Mouse (Mus musculus): Measurements from ENCODE around the gene Pex14.

The Pex14 gene

DNA sequence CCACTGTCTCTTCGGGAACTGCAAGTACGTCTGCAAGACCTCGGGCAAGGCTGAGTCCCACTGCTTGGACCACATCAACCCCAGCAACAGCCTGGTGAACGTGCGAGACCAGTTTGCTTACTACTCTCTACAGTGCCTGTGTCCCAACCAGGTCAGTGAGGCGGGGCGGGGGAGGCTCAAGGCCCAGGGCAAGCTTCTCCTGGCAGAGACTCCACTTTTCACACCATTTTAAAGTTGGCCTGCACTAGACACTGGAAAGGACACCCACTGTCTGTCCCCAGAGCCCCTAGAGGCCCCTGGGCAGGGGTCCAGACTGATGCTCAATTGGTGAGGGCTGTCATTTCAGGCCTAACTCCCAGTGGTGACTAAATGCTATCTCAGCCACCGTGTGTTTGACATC, 153.6 kb downstream of the Pex14 start:
- DNase-seq = no peak

DNA sequence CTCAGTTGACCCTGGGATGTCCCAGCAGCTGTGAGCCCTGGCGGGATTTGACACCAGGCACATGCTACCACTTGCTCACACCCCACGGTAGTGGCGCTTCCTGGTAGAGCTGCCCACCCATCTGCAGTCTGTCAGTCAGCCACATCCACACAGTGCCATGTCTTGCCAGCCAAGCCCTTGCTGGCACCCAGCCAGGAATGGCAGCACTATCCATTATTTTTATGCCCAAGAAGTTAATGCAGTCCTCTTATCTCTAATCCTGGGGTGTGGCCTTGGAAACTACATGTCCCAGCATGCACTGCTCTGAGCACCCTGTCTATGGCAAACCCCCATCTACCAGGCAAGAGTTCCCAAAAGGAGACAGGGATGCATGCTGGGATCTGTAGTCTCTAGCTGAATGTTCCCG, 154.2 kb downstream of the Pex14 start:
- peak; percentile 62 for DNase-seq

DNA sequence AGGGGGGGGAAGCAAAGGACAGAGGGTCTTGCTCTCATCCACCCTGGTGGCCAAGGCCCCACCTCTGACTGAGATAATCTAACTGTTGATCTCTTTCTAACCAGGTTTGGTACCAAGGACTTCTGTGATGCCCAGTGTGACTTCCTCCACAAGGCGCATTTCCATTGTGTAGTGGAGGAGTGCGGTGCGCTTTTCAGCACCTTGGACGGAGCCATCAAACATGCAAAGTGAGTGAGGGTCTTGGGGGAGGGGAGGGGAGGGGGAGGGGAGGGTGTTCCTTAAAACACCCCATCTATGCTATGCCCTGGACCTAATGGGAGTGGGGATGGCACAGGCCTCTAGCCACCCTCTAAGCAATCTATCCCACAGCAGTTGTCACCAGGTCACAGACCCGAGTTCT, 156.6 kb downstream of the Pex14 start:
- no peak for DNase-seq

DNA sequence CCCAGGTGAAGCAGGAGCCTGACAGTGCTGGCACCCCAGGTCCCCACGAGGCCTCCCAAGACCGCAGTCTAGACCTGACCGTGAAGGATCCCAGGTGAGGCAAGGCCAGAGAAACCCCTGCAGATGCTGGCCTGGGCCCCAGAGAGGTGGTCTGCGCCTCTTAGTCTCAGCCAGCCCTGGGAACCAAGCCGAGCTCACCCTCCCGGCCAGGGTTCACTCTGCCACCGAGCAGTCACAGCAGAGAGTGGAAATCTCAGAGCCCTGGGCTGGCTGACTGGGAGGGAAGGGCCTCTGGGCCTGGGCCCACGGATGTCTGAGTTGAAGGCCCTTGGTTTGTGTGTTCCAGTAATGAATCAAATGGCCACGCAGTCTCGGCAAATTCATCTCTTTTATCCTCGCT, 158.4 kb downstream of the Pex14 start:
- DNase-seq = no peak

DNA sequence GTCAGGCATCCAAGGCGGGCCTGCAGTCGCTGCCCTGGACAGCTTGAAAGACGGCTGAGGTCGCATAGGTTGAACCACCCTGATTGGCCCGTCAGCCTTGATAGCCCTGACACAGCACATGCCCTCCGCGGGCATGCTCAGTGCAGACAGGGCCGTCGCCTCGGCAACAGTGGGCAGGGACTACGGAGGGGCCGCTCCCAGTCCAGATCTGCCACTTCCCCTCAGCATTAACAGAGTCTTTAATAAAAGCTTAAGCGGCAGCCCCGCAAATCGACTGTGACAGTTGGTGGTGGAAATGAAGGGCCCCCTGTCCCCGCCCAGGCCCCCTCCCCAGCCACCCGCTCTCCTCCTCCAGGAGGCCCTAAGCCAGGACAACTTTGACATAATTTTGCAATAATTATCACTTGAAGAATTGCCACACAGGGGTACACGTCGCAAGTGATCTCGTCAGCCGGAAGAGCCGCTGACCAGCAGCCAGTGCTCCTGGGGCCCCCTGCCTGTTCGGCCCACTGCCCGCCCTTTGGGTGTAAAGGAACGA, 158.9 kb downstream of the Pex14 start:
- DNase-seq = peak; percentile 92

DNA sequence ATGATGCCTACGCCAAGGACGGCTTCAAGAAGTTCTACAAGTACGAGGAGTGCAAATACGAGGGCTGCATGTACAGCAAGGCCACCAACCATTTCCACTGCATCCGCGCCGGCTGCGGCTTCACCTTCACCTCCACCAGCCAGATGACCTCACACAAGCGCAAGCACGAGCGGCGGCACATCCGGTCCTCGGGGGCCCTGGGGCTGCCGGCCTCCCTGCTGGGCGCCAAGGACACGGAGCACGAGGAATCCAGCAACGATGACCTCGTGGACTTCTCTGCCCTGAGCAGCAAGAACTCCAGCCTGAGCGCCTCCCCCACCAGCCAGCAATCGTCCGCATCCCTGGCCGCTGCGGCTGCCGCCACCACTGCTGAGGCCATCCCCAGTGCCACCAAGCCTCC, 161.1 kb downstream of the Pex14 start:
- DNase-seq = no peak

DNA sequence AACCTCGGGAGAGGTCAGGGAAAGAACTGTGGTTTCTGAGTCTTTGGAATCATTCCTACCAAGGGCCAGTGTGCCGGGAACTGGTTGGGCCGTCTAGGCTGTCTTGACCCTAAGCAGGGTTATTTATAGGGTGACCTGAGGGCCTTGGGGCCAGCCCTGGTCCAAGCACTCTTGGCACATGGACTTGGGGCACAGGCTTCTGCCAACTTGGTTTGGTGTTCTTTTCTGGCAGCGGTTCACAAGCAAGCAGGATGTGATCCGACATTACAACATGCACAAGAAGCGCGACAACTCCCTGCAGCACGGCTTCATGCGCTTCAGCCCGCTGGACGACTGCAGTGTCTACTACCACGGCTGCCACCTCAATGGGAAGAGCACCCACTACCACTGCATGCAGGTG, 162.9 kb downstream of the Pex14 start:
- DNase-seq = peak; percentile 77

DNA sequence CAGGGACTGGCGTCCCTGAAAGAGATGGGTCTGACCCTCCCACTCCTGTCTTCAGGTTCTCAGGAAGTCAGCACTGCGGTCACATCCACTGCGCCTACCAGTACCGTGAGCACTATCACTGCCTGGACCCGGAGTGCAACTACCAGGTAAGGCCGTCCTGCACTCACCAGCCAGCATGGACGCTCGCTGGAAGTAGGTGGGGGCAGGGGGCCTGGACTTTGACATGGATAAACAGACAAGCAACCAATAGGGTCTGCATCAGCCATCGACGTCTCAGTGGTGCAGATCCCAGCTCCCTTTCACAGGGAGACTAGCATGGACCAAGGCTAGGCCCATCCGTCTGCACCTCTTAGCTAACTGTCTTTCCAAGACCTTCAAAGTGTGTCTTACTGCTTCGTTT, 163.6 kb downstream of the Pex14 start:
- DNase-seq = no peak

DNA sequence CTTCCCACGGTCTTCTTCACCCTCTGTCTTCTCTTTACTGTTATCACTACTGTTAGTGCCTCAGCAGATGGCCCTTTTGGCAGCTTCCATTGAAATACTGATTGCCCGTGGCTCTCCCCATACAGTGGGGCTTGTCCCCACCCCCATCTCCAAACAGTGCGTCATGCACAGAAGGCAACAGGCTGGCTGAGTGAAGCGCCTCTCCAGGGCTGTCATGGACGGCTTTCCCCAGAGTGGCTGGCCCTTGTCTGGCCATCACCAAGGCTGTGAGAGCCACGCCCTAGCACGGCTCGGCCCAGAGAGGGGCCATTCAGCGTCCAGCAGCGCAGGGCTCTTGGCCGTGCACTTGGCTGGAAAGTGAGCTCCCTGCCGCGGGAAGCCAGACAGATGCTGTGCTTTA, 164.5 kb downstream of the Pex14 start:
- DNase-seq = peak; percentile 64

DNA sequence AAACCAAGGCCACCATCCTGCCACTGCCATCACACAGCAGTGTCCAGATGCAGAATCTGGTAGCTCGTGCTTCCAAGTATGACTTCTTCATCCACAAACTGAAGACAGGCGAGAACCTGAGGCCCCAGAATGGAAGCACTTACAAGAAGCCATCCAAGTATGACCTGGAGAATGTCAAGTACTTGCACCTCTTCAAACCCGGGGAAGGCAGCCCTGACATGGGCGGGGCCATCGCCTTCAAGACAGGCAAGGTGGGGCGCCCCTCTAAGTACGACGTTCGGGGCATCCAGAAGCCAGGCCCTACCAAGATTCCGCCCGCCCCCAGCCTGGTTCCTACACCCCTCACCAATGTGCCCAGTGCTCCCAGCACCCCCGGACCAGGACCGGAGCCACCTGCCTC, 166.6 kb downstream of the Pex14 start:
- DNase-seq = peak; percentile 50

DNA sequence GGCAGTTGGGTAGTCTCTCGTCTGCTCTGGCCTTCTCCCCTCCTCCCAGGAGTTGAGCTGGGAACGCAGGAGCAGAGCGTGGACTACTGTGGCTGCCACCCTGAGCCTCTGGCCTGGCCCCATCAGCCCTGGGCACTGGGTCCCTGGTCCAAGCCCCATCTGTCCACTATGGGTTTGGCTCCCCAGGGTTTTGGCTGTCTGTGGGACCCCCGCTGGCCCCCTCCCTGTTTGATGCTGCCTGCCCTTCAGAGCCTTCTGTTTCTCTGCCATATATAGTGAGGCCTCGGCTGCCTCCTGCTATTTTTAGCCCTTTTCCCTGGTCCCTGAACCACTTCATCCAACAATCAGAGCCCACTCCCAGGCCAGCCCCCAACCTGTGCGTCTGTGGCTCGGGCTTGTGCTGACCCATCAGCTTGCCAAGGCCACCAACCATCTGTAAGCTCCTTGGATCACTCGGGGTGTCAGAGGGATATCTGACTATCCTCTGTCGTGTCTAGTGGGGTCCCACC, 168.9 kb downstream of the Pex14 start:
- no peak for DNase-seq

DNA sequence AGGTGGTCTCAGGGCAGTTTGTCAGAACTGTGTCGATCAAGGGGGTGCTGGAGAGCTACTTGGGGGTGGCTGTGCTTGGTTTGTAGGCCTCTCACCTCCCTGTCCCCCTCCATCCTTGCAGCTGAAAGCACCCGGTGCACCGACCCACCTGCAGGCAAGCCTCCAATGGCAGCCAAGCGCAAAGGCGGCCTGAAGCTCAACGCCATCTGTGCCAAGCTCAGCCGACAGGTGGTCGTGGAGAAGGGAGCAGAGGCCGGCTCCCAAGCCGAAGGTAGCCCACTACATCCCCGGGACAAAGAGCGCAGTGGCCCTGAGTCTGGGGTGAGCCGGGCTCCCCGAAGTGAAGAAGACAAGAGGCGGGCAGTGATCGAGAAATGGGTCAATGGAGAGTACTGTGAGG, 170.8 kb downstream of the Pex14 start:
- no peak for DNase-seq

DNA sequence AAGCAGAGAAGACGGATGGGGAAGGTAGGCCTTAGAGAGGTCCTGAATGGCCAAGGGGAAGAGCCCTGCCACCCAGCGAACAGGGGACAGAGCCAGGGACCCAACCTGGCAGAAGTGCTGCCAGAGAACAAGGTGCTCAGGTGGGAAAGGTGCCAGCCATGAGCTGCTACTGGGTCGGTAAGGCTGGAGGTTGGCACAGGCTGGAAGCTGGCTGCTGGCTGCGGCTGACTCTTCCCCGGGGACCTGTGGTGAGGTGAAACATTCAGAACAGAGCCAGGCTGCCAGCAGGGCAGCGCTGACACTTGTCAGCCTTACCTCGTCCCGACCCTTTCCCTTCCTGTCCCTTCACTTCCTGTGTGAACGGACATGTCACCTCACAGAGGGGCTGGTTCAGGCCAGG, 171.4 kb downstream of the Pex14 start:
- DNase-seq = peak; percentile 47

DNA sequence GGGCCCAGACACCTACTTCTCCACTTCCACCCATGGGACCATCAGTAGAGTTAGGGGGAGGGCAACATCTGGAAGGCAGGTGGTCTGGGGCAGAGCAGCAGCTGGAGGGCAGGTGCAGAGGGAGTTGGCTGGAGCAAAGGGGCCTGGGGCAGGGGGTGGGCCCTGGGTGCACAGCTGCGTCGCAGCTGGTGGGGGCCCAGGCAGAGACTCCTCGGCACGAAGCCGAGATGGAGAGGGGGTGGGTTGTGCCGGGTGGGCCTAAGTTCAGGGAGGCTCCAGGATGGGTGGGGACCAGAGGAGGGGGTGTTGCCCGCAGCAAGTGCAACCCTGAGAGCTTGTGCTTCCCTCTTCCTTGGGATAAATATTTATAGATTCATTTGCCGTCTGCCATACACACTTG, 173.2 kb downstream of the Pex14 start:
- peak; percentile 85 for DNase-seq

DNA sequence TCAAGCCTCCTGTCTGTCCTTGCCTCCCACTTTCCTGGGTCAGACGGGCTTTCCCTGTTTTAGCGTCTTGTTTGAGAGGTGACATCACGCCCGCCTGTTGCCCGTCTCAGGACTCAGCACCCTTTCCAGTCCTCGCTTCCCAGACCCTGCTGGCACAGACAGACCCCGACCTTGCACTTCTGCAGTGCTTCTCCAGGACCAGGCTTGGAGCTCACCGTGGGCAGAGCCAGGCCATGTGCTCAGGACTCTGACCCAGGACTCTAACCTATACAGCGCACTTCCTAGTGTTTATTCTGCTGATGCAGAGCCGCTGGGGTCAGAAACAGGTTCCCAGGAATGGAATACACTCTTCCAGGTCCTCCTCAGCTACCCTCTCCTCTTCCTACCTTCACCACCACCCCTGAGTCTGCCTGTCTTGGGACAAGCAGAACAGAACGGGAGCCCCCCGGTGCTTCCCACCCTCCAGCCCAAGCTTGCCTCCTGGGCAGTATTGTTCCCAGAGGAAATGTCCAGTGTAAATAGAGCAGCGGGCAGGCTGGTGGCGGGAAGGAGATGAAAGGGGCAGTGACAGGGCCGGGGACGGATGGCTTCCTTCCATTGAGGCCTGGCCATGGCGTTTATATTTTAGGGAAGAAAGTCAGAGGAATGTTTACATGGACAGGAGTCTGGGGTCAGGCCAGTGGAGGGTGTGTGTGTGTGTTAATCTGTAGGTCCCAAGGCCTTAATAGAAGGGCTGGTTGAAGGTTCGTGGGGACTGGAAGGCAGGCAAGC, 173.9 kb downstream of the Pex14 start:
- DNase-seq = peak; percentile 89

DNA sequence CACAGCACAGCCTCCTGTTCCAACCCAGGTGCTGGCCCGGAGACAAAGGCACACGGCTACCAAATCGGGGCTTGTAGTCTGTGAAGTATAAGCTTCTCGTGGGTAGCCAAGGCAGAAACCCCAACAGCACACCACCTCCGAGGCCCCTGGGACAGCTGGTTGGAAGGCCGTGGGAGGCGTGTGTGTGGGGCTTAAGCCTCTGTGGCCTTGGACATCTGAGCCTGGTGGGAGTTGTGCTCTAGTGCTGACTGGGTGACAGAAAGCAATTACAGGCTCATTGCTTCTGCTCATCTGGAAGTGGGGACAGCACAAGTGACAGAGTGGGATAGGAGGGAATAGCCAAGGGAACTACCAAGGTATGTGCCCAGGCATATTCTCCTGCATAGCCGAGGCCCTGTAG, 175.7 kb downstream of the Pex14 start:
- no peak for DNase-seq

DNA sequence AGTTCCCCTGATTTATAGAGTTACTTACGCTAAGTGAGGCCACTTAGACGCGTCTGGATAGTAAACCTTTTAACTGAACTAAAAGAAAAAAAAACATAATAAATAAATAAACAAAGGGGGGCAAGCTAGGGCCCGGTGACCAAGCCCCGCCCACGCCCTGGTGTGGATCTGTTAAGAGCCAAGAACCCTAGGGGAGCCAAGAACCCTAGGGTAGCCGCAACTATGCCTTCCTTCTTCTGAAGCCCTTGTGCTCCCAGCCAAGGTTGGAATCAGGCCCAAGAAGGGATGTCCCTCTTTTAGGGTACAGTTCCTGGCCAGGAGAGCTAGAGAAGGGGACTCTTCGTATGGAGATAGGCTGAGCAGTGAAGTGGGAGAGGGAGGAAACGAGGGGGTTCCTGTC, 176.3 kb downstream of the Pex14 start:
- DNase-seq = peak; percentile 62

DNA sequence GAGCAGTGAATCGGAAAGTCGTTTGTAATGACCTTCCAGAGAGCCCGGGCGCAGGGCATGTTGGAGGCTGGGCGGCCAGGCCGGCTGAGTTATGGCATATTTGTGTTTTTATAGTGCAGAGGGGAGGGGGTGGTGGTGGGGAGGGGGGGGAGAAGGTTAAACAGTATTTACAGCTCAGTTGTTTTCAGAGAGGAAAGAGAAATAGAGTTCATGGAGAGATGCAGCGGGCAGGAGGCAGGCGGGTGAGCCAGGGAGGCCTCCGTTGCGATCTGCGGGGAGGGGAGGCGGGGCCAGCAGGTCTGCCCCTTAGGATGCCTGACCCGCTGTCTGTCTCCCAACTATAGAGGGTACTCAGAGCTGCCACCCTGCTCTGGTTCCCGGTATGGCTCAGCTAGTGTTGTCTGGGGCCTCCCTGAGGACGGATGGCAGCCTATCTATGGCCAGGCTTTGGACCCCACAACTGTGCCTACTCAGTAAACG, 177.4 kb downstream of the Pex14 start:
- no peak for DNase-seq

DNA sequence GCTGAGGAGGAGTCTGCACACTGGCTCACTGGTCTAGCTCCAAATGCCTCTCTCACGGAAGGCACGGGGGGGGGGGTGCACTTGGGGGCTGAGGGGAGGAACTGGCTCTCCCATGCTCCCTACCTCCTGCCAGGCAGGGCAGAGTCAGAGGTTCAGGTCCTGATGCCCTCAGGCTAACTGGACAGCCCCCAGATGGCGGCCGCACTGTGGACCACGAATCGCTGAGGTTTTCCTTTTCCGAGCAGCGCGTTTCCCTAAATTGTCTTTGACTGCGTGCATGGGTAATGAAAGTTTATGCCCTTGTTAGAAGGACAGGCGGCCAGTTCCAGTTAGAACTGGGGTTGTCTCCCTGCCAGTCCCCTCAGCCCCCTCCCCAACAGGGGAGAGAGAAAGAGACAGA, 179.1 kb downstream of the Pex14 start:
- DNase-seq = no peak

DNA sequence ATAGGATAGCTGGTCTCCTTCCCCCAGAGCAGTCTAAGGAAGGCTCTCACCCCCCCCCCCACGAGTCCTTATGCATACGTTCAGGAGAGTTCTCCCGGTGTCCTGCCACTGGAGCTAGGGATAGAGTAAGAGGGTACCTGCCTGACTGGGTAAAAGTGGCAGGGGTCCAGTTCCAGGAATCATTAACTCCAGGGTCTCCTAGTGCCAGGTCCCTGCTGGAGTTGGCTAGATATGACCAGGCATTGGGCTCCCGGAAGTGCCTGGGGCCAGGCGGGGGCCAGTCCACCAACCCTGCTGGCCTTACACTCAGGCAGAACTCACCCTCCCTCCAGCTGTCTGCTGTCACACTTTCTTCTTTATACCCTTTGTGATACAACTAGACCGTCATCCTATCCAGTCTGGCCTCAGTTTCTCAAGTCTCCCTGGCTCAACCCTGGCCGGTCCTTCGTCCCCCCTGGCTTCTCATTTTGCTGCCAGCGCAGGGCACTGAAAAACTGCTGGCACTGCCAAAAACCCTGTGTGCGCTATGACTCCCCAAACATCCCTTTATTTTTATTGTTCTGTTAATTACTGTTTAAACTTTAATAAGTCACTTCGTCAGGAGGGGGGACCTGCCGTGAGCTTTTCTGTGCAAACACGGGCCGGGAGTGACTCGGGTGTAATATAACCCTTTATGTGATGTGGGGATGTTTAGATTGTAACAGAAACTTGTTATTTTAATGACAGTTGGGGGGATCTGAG, 180.8 kb downstream of the Pex14 start:
- DNase-seq = no peak

DNA sequence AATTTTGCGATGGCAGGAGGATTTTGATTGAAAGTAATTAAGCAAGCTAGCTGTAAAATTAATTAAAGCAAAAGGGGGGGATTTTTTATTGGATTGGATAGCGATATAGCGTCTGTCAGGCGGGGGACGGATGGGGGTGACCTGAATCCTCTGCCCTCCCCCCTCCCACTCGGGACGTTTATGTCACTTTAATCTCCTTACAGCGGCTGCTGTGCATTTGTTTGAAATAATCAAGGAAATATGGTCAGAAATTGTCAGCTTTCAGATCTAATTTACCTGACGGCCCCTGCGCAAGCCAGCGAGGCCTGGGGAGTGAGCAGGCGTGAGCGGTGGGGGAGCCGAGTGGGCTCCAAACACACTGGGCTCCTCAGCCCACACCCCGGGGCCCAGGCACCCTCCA, 183.8 kb downstream of the Pex14 start:
- DNase-seq = no peak

DNA sequence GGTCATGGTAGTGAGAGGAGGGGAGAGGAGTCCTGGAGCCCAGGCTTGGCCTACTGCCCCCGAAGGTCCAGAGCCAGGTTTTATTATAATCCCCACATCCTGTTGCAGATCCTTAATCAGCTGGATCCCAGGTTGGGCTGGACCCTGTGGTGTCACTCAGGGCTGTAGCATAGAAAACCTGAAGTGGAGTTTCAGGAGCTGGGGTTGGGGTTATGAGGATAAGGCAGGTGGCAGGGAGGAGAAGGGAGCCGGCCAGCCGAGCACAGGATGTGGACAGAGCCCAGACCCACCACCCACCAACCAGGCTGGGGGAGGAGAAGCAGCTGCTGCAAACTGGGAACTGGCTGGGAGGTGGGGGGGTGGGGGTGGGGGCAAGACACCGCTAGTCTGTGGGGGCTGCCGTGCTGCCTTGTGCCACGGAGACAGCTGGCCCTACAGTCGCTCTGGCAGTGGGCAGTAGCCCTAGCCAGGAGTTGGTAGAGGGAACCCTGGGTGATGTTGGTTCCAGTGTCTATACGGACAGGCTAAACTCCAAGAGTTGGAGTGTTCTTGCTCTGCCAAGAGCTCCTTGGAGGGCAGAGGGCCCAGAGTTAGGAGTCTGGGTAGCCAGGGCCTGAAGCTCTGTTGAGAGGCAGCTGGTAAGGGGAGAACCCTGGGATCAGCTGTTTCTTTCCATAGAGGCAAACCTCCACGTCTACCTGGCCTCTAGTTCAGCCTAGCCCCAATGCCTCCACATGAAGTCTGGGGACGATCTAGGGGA, 184.6 kb downstream of the Pex14 start:
- peak; percentile 86 for DNase-seq
